Mouse (Mus musculus) heart, adult 11 months (tissue): ENCODE data around the gene Plekha7.

Source experiments
- DNase-seq: peaks from one replicate; pipeline ENCODE4 v3.0.0; 2022

The Plekha7 gene

GRCm38 (mm10) chr7:116217747-116218146, 90.4 kb downstream of the Plekha7 start:
- no peak for DNase-seq

GRCm38 (mm10) chr7:116211904-116212303, 96.3 kb downstream of the Plekha7 start:
- DNase-seq: no peak

- no peak for DNase-seq
These were observed 98.1 kb downstream of the Plekha7 start for GRCm38 (mm10) chr7:116209926-116210631.

- DNase-seq: no peak
These were observed 99.3 kb downstream of the Plekha7 start for GRCm38 (mm10) chr7:116208880-116209279.

GRCm38 (mm10) chr7:116206806-116207571, 101.2 kb downstream of the Plekha7 start:
- peak; percentile 88 for DNase-seq

DNA sequence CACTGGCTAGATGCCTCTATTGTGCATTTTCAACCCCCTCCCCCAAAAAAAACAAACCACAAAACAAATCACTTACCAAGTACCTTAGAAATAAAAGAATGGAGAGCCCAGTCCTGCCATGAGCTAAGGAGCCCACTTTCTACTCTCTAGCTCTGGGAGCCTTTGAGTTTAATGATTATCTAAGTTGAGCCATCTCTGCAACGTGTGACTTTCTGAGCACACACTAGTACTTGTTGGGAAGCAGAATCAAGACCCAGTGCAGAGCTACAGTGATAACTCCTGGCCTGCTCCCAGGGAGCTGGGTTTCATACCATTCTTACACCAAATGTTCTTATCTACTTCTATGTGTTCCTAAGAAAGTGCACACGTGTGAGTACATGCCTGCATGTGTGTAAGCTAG, 102.7 kb downstream of the Plekha7 start:
- DNase-seq: no peak

DNA sequence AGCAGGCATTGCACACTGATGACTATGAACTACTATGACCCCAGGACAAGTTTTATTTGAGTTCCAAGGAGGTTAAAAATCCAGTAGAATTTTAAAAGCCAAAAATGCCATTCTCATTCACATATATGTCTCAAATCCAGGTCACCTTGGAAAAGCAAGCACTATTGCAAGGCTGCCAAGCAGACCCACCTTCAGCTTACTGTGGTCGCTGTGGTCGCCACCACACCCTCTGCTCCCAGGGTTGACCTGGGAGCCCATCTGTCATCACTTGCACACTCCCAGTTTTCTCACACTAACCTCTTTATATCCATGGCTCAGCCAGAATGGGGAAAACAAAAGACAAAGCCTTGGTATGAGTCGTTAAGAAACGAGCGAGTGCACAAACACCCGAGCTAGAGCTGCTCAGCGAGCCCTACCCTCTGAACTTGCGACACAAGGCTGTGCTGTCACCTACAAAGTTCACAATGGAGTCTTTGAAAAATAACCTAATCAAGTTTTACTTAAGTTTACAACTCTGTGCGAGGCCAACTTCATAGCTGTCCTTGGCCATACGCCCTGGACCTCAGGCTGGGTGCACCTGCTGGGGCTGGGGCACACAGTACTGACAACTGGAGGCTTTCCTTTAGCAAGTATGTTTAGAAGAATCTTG, 106.0 kb downstream of the Plekha7 start:
- no peak for DNase-seq

DNA sequence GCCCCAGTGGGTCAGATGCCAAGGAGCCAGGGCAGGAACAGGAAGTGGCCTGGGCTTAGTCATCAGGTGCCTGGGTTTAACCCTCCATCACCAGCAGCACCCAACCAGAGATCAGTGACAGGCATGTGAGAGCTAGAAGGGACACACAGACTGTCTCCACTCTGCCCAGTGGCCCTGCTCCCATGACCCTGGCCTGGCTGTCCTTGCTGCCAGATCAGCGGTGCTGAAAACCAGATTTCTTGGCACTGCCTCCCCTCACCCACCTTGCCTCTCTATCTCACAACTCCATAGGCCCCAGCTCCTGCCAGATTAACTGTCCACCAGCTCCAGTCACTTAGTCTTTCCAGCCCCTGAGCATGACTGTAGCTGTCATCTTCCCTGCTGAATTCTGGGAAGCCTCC, 107.2 kb downstream of the Plekha7 start:
- peak; percentile 89 for DNase-seq

DNA sequence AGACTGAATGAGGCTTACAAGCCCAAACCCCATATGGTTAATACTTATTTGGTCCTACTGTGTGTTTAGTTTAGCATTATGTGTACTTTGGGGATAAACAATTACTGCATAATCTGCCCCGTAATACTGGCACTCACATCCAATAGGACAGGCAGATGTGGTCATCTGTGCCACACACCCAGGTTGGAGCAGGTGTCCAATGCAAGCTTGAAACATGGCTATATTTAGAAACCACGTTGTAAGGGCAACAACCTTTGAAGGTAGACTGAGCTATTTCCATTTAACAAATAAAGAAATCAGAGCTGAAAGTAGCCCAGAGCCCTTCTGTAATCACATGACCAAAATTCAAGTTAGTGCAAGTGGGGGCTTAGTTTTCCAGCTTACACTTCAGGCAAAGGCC, 107.6 kb downstream of the Plekha7 start:
- DNase-seq: no peak

DNA sequence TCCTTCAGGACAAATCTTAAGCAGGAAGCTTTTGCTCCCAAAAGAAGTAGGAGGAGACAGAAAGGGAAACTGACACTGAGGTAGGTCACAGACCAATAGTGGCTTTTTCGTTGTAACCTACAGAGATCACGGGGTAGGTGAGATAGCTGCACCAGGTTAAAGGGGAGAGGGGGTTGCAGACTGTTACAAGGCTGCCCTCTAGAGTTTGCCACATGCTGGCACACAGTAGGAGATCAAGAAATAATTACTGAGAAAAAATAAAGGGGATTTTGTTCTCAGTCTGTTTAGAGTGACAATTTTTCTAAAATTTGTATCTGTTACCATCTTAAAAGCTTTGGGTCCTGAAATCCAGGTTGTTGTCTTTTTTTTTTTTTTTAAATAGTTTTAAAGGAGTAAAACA, 109.3 kb downstream of the Plekha7 start:
- no peak for DNase-seq

- peak; percentile 93 for DNase-seq
These were observed 109.8 kb downstream of the Plekha7 start for GRCm38 (mm10) chr7:116198407-116198806.

GRCm38 (mm10) chr7:116196974-116197679, 111.0 kb downstream of the Plekha7 start:
- DNase-seq: no peak

GRCm38 (mm10) chr7:116194996-116195395, 113.2 kb downstream of the Plekha7 start:
- DNase-seq: no peak

- no peak for DNase-seq
These were observed 115.2 kb downstream of the Plekha7 start for GRCm38 (mm10) chr7:116192966-116193365.

GRCm38 (mm10) chr7:116192096-116192595, 116.0 kb downstream of the Plekha7 start:
- DNase-seq: no peak

- DNase-seq: no peak
These were observed 117.0 kb downstream of the Plekha7 start for GRCm38 (mm10) chr7:116191138-116191537.

DNA sequence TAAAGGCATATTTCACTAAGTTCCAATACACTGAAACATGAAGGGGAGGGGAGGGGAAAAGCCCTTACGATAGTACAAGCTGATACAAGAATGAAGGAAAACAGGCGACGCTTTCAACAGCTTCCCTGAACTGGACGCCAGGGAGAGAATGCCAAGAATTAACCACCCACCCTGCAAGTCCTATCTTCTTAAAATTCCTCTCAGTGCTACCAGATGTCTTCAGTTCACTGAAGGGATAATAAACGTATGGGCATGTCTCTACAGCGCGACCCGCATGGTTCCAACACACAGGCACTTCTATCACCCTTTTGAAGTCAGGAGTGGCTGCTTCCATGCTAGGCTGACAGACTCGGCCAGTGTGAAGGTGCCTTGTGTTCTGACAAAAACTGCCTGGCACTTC, 118.5 kb downstream of the Plekha7 start:
- DNase-seq: no peak

- no peak for DNase-seq
These were observed 119.8 kb downstream of the Plekha7 start for GRCm38 (mm10) chr7:116188391-116188790.

- no peak for DNase-seq
These were observed 120.7 kb downstream of the Plekha7 start for GRCm38 (mm10) chr7:116187521-116187920.

DNA sequence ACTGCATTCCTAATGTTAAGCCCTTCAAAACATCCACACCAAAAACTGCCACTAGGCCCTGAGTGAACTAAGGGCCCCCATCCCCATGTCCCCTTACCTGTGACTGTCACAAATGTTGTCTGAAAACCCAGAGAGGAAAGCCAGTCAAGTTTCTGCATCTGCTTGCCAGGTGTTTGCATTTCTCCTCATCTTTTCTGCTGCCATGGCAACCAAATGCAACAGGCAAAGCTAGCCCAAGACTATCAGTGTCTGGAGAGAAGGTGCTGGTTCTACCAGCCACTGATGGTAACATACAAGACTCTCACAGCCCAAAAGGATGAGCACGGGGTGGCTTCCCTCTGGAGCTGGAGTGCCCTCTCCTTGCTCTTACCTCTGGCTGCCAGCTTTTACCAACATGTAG, 121.3 kb downstream of the Plekha7 start:
- no peak for DNase-seq

- no peak for DNase-seq
These were observed 122.0 kb downstream of the Plekha7 start for GRCm38 (mm10) chr7:116186156-116186555.

DNA sequence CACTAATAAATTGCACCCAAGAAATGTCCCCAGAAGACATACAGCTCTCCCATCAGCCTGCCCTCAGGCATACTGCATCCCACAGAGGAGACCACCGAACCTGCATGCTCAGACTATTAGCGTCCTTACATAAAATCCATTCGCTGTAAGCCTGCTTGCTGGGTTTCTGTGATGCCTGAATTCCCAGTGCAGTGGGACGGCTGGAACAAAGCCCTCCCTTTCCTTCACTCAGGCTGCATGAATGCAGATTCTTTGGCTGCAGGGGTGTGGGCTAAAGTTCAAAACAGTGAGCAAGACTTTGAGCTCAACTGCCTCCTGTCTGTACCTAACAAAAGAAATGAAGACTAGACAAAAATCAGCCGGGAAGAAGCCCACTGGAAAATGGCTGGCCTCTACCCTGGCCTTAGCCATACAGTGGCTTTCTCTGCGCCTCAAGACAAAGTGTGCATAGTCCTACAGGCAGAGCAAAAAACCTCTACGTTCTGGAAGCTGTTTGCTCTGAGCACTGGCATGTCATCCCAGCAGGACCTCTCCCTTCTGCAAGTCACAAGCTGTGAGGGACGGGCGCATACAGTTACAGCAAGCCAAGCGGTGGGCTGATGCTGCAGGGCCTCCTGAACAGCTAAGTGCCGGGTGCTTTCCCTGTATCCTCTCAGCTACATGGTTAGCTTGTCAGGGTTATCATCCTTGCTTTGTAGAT, 123.7 kb downstream of the Plekha7 start:
- DNase-seq: no peak
